Mouse (Mus musculus) midbrain, postnatal 0 days (tissue): ENCODE measurements around the gene Vmn1r40. TPM values are rescaled to one million over a fixed set of nuclear protein-coding genes. Genes with fewer than 3 reads are reported as not detected.

Source experiments
- ATAC-seq: fragments of 200-750 bp; cut with Nextera tagmentation; 2 replicates; pipeline ENCODE4 v1.8.0; 2017; ENCODE audit warnings: moderate number of reproducible peaks, mild to moderate bottlenecking, moderate TSS enrichment, moderate library complexity; ENCODE audit not compliant: low FRiP score
- DNase-seq: peaks from one replicate; pipeline ENCODE4 v3.0.0-alpha.2; 2015; ENCODE audit warnings: low spot score
- H3K27ac ChIP-seq: fragments of 300-500 bp; sonication (generic); 2 replicates; pipeline ENCODE4 v1.5.1; 2014; ENCODE audit warnings: low read depth, mild to moderate bottlenecking, low read length, mixed read lengths
- H3K27me3 ChIP-seq: fragments of 300-500 bp; sonication (generic); 2 replicates; pipeline ENCODE4 v1.6.1; 2014; ENCODE audit warnings: low read length, control low read depth, mixed read lengths; ENCODE audit not compliant: insufficient read depth
- H3K36me3 ChIP-seq: fragments of 300-500 bp; sonication (generic); 2 replicates; pipeline ENCODE4 v1.6.1; 2014; ENCODE audit warnings: low read length, control low read depth, mixed read lengths; ENCODE audit not compliant: insufficient read depth
- H3K4me1 ChIP-seq: fragments of 300-500 bp; sonication (generic); 2 replicates; pipeline ENCODE4 v1.6.1; 2014; ENCODE audit warnings: mild to moderate bottlenecking, control low read depth, antibody characterized with exemption, low read length, mixed read lengths; ENCODE audit not compliant: insufficient read depth
- H3K4me2 ChIP-seq: fragments of 300-500 bp; sonication (generic); 2 replicates; pipeline ENCODE4 v1.6.1; 2014; ENCODE audit warnings: low read depth, mild to moderate bottlenecking, low read length, mixed read lengths; ENCODE audit not compliant: poor library complexity, severe bottlenecking
- H3K4me3 ChIP-seq: fragments of 300-500 bp; sonication (generic); 2 replicates; pipeline ENCODE4 v1.5.1; 2014; ENCODE audit warnings: low read depth, mild to moderate bottlenecking, low read length, moderate library complexity
- H3K9ac ChIP-seq: fragments of 300-500 bp; sonication (generic); replicated peaks from 2 replicates; pipeline ENCODE4 v1.6.1; 2014; ENCODE audit warnings: mild to moderate bottlenecking, low read length, moderate library complexity, mixed read lengths; ENCODE audit not compliant: poor library complexity, severe bottlenecking
- H3K9me3 ChIP-seq: fragments of 300-500 bp; sonication (generic); 2 replicates; pipeline ENCODE4 v1.6.1; 2016; ENCODE audit warnings: low read length, control low read depth
- CTCF ChIP-seq: IDR thresholded peaks from 2 replicates; pipeline ENCODE4 v1.5.1; 2016; ENCODE audit warnings: antibody characterized with exemption, mild to moderate bottlenecking
- WGBS: fragments of 180-500 bp; shearing (Covaris S2); extraction: QIAGEN DNeasy Blood & Tissue Kit; methylation state at CpG from one replicate; pipeline ENCODE4 v1.1.7; 2014; 5-methylcytosine and 5-hydroxymethylcytosine counted together
- polyA plus RNA-seq: library from polyadenylated mRNA; unstranded; fragments of >200 nt; fragmentation: Nextera tagmentation; extraction: Ambion mirVana; gene quantifications from 2 replicates; pipeline ENCODE4 v1.2.1, GENCODE M21; 2015
- total RNA-seq: library from RNA; depleted of rRNA; stranded (reverse); fragments of >200 nt; gene quantifications from 2 replicates; pipeline ENCODE4 v1.2.3, GENCODE M21; 2014

Vmn1r40 gene
- total and polyA plus RNA-seq, 2 experiments from 2014 or later, result not detected

- no peak for TF ChIP-seq CTCF
- no peak for DNase-seq
- Histone ChIP-seq H3K9me3 (no peaks in the 10 kb centered on the region), H3K4me1 (no peaks in the 10 kb centered on the region), H3K4me2 (no peak overlapping the region), H3K36me3 (peaks cover 25% of the 10 kb centered on the region), H3K27ac (no peak overlapping the region), H3K9ac (no peak overlapping the region), H3K27me3 (no peaks in the 10 kb centered on the region), H3K4me3 (no peak overlapping the region)
- no peak for ATAC-seq
- WGBS, result 48% methylated on average over 8 of the region's 8 CpGs
Measured at GRCm38 (mm10) chr6:89665155-89665554, 42.2 kb upstream of the Vmn1r40 start.

- H3K9ac ChIP-seq, result no peak overlapping the region
- H3K4me3 ChIP-seq, result no peak overlapping the region
- H3K9me3 ChIP-seq, result no peaks in the 10 kb centered on the region
- 83% methylated on average over 7 of the region's 7 CpGs for WGBS
- DNase-seq (no peak), ATAC-seq (no peak)
- no peak for TF ChIP-seq CTCF
- peaks cover 25% of the 10 kb centered on the region for H3K36me3 ChIP-seq
- no peak overlapping the region for H3K4me2 ChIP-seq
- H3K27ac ChIP-seq, result no peak overlapping the region
- no peaks in the 10 kb centered on the region for H3K4me1 ChIP-seq
- H3K27me3 ChIP-seq, result no peaks in the 10 kb centered on the region
Measured at GRCm38 (mm10) chr6:89665667-89666066, 41.7 kb upstream of the Vmn1r40 start.

DNA sequence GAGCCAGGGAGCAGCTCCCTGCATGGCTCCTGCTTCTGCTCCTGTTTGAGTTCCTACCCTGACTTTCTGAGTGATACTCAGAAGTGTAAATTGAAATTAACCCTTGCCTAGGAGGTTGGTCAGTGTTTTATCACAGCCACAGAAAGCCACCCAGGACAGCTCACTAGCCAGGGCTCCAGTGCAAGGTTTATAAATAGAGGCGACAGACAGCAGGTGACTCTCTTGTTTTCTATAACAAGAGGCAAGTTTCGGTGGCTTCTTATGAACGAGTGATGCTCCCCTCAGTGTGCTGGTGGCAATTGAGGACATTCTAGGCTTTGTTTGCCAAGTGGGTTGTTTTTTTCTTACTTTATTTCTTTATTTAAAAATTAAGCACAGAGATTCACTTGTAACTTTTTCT is 40.4 kb upstream of the Vmn1r40 start:
- Histone ChIP-seq H3K4me1 (no peaks in the 10 kb centered on the region), H3K4me2 (no peak overlapping the region), H3K9me3 (no peaks in the 10 kb centered on the region), H3K4me3 (no peak overlapping the region), H3K36me3 (peaks cover 25% of the 10 kb centered on the region), H3K27me3 (no peaks in the 10 kb centered on the region), H3K9ac (no peak overlapping the region), H3K27ac (no peak overlapping the region)
- ATAC-seq (no peak), DNase-seq (no peak)
- 84% methylated on average over 3 of the region's 3 CpGs for WGBS
- TF ChIP-seq CTCF, result no peak

- Histone ChIP-seq H3K27ac (no peak overlapping the region), H3K4me2 (no peak overlapping the region), H3K9me3 (no peaks in the 10 kb centered on the region), H3K36me3 (peaks cover 29% of the 10 kb centered on the region), H3K4me1 (no peaks in the 10 kb centered on the region), H3K27me3 (no peaks in the 10 kb centered on the region), H3K4me3 (no peak overlapping the region), H3K9ac (no peak overlapping the region)
- no peak for TF ChIP-seq CTCF
- DNase-seq (no peak), ATAC-seq (no peak)
- 90% methylated on average over 6 of the region's 6 CpGs for WGBS
Measured at GRCm38 (mm10) chr6:89669556-89669955, 37.8 kb upstream of the Vmn1r40 start.

GRCm38 (mm10) chr6:89671431-89671830 is 35.9 kb upstream of the Vmn1r40 start:
- Histone ChIP-seq H3K27ac (no peak overlapping the region), H3K9me3 (no peaks in the 10 kb centered on the region), H3K4me1 (no peaks in the 10 kb centered on the region), H3K36me3 (peaks cover 32% of the 10 kb centered on the region), H3K27me3 (no peaks in the 10 kb centered on the region), H3K4me3 (no peak overlapping the region), H3K4me2 (no peak overlapping the region), H3K9ac (no peak overlapping the region)
- TF ChIP-seq CTCF, result no peak
- ATAC-seq (no peak), DNase-seq (no peak)
- WGBS, result 93% methylated on average over 6 of the region's 6 CpGs

DNA sequence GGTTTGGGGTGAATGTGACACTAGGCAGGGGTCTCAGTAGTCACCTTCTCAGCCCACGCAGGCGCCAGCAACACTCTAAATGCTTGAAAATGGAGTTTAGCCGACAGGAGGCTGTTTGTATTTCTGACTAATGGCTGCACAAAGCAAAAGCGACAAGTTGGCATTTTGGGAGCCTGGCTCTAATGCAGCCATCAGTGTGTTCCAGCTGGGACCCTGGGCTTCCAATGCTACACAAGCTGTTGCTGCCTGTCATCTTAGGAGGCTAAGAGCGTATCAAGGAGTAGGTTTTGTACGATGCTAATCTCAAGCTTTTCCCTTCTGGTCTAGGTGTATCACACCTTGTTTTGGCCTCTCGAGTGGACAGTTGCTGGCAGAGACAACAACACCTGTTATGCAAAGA is 34.7 kb upstream of the Vmn1r40 start:
- peak; percentile 83 for DNase-seq
- H3K9me3 ChIP-seq, result no peaks in the 10 kb centered on the region
- H3K27ac ChIP-seq, result no peak overlapping the region
- no peak for TF ChIP-seq CTCF
- no peak overlapping the region for H3K4me2 ChIP-seq
- no peaks in the 10 kb centered on the region for H3K27me3 ChIP-seq
- H3K4me3 ChIP-seq, result no peak overlapping the region
- H3K9ac ChIP-seq, result no peak overlapping the region
- peaks cover 32% of the 10 kb centered on the region for H3K36me3 ChIP-seq
- WGBS, result 89% methylated on average over 7 of the region's 7 CpGs
- no peak for ATAC-seq
- H3K4me1 ChIP-seq, result no peaks in the 10 kb centered on the region
